Mouse (Mus musculus): ENCODE data around the gene Rogdi.

DNA sequence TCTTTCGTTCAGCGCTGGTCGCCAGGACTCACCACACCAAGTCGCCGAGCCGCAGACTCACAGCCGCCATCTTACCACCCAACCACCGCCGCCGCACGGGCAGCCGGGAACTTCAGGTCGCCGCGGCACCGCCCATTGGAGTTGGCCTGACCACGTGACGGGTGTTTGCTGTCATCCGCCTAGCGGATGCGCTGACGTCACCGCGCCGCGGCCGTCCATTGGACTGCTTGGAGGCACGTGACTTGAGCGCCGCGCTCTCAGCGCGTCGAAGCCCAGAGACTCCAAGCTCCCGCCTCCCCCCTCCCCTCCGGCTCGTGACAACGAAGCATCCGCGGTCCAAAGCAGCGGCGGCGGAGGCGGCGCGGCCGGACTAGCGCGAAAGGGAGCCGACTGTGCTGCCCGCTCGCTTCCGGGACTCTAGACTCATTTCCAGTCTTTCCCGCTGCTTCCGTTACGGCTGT lies 36.5 kb upstream of the Rogdi start, which contains the start of the genes Glyr1 and Ubn1:
- TF ChIP-seq POLR2A (IDR thresholded peaks at IDR 0.05; ENCODE audit: borderline replicate concordance, control insufficient read depth, low read depth, low read length) = peak; percentile 93
- TF ChIP-seq CTCF (IDR thresholded peaks at IDR 0.05; ENCODE audit: control insufficient read depth, insufficient read depth, low read length) = no peak; the same call in 1 of the 2 replicates

Data from bone marrow, adult 2 months (tissue).